Mouse (Mus musculus) heart, adult 9 months (tissue): Measurements from ENCODE around the gene Pa2g4.
"Not testable (repeated sequence)": the region's sequence is repeated elsewhere in the genome, so short reads cannot be mapped to it uniquely, and the experiment has no call there.

ENCODE experiments used
- DNase-seq, 2 experiments: peaks; one replicate each; pipeline ENCODE4 v3.0.0; 2022; ENCODE audit warnings: low spot score in 2 of 2

Gene Pa2g4

GRCm38 (mm10) chr10:128565788-128566531 lies at the start of gene Pa2g4:
TSS of gene Pa2g4 (minus strand) at chr10:128565987.
- DNase-seq, result peak; percentile 99

GRCm38 (mm10) chr10:128614934-128615333 lies 49.1 kb upstream of the Pa2g4 start:
- DNase-seq, result no peak

GRCm38 (mm10) chr10:128613820-128614219 lies 48.0 kb upstream of the Pa2g4 start:
- not testable (repeated sequence) for DNase-seq

- DNase-seq, result no peak
Measured at GRCm38 (mm10) chr10:128613154-128613440, 47.3 kb upstream of the Pa2g4 start.

- peak; percentile 30 to 45 for DNase-seq
Measured at GRCm38 (mm10) chr10:128612433-128613153, 46.8 kb upstream of the Pa2g4 start.

GRCm38 (mm10) chr10:128606483-128606882 lies 40.7 kb upstream of the Pa2g4 start:
- no peak for DNase-seq

GRCm38 (mm10) chr10:128602470-128603128 lies 36.8 kb upstream of the Pa2g4 start:
- no peak for DNase-seq

GRCm38 (mm10) chr10:128601499-128601898 lies 35.7 kb upstream of the Pa2g4 start:
- no peak for DNase-seq

GRCm38 (mm10) chr10:128598476-128598875 lies 32.7 kb upstream of the Pa2g4 start:
- DNase-seq, result no peak

GRCm38 (mm10) chr10:128592797-128593196 lies 27.0 kb upstream of the Pa2g4 start:
- DNase-seq, result no peak

GRCm38 (mm10) chr10:128591436-128591835 lies 25.6 kb upstream of the Pa2g4 start:
- no peak for DNase-seq

- peak in 1 of 2 experiments; percentile 24 for DNase-seq
Measured at GRCm38 (mm10) chr10:128590193-128590690, 24.5 kb upstream of the Pa2g4 start.

GRCm38 (mm10) chr10:128589464-128590192 lies 23.8 kb upstream of the Pa2g4 start, which contains the start of gene Erbb3:
TSS of gene Erbb3 (minus strand) at chr10:128589652.
- DNase-seq, result peak in 1 of 2 experiments; percentile 30

GRCm38 (mm10) chr10:128588775-128589463 lies 23.1 kb upstream of the Pa2g4 start:
- DNase-seq, result no peak

- no peak for DNase-seq
Measured at GRCm38 (mm10) chr10:128588136-128588535, 22.3 kb upstream of the Pa2g4 start.

- DNase-seq, result no peak
Measured at GRCm38 (mm10) chr10:128587697-128588096, 21.9 kb upstream of the Pa2g4 start.

- no peak for DNase-seq
Measured at GRCm38 (mm10) chr10:128587120-128587519, 21.3 kb upstream of the Pa2g4 start.

GRCm38 (mm10) chr10:128586546-128586945 lies 20.8 kb upstream of the Pa2g4 start:
- DNase-seq, result no peak

- DNase-seq, result no peak
Measured at GRCm38 (mm10) chr10:128584386-128584785, 18.6 kb upstream of the Pa2g4 start.

GRCm38 (mm10) chr10:128583644-128584043 lies 17.9 kb upstream of the Pa2g4 start:
- peak; percentile 65 to 76 for DNase-seq

GRCm38 (mm10) chr10:128579731-128580130 lies 13.9 kb upstream of the Pa2g4 start:
- DNase-seq, result no peak
